14 mouse cellular contexts compared by ENCODE assay signal in the genomic region with DNA sequence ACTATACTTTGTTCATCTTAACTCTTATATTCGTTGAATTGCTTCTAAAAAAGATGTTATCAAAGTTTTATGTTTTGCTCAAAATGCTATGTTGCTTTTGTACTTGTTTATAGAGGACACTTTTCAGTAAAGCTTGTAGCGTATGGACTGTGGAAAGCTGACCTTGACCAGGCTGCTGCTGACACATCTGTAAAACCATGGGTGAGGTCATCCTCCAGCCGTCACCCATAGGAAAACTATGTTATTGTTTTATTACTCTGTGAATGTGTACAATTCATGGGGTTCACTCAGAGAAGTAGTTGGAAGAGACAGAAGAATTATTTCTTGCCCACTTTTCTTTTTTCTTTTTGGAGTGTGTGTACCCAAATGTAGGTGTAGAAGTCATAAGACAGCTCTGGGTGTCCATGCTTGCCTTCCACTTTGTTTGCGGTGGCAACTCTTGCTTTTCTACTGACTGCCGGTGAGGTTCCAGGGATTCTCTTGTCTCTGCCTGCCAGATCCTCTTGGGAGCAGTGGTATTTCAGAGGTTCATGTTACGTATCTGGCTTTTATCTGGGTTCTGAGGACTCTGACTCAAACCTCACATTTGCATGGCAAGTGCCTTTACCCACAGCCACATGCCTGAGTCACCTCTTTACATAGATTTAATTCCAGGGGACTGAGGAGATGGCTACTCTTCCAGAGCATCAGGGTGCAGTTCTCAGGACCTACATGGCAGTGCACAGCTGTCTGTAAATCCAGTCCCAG. TPM values are rescaled to one million over a fixed set of nuclear protein-coding genes. Genes with fewer than 3 reads are reported as not detected.
DNase-seq lines count a peak whose midpoint lies in the region; ATAC-seq and TF ChIP-seq lines count a peak whose summit lies in the region.
"Had no signal": no experiment of that assay in that cellular context is flagged by ENCODE, and none has a peak within 500 bp of the region (broad histone marks: within the 10 kb centered on the region; RNA-seq: fewer than 3 reads in every experiment).

No protein-coding gene starts in this region.

- peak; percentile 98 for ATAC-seq in Patski
- ATAC-seq in intestine, embryonic 15.5 days: peak; percentile 80
- no peak for ATAC-seq in midbrain, postnatal 0 days (ENCODE audit: low FRiP score)

- H3K4me2 ChIP-seq in intestine, embryonic 15.5 days (replicated peaks): no peak overlapping the region
- no peak overlapping the region for H3K4me2 ChIP-seq in midbrain, postnatal 0 days (ENCODE audit: low read depth, low read length, poor library complexity, severe bottlenecking)
- H3K4me2 ChIP-seq: hindbrain, embryonic 15.5 days had no signal

- H3K36me3 ChIP-seq in intestine, embryonic 15.5 days: no peaks in the 10 kb centered on the region
- H3K36me3 ChIP-seq in midbrain, postnatal 0 days (ENCODE audit: insufficient read depth, low read length): 0 out of 2 replicates have a peak, but pooled peaks cover 3% of the 10 kb centered on the region
- H3K36me3 ChIP-seq: hindbrain, embryonic 15.5 days had no signal

- H3K4me1 ChIP-seq in intestine, embryonic 15.5 days (replicated peaks): peaks cover 15% of the 10 kb centered on the region
- 0 out of 2 replicates have a peak, but pooled peaks cover 2% of the 10 kb centered on the region for H3K4me1 ChIP-seq in midbrain, postnatal 0 days (ENCODE audit: insufficient read depth, low read length)

- POLR2A ChIA-PET in Patski (lab: Charles Lee): interaction anchor here (0.9 kb wide), 1 partner anchor 1544 kb away, joined by 3 read pairs; no protein-coding TSS in a partner anchor

- TF ChIP-seq CTCF in Patski (IDR thresholded peaks at IDR 0.05): no peak
- TF ChIP-seq CTCF in midbrain, postnatal 0 days (IDR thresholded peaks at IDR 0.05): no peak

- H3K27me3 ChIP-seq in Patski: no peaks in the 10 kb centered on the region
- no peaks in the 10 kb centered on the region for H3K27me3 ChIP-seq in intestine, embryonic 15.5 days (replicated peaks)
- no peaks in the 10 kb centered on the region for H3K27me3 ChIP-seq in midbrain, postnatal 0 days (ENCODE audit: insufficient read depth, low read length)
- H3K27me3 ChIP-seq: hindbrain, embryonic 15.5 days had no signal

- H3K27ac ChIP-seq in intestine, embryonic 15.5 days: peak overlapping the region; percentile 49; the same call in 1 of the 2 replicates
- no peak overlapping the region for H3K27ac ChIP-seq in midbrain, postnatal 0 days (ENCODE audit: low read depth, low read length)
- H3K27ac ChIP-seq: hindbrain, embryonic 15.5 days; limb, embryonic 10.5 days; macrophage had no signal

- CTCF ChIA-PET in Patski (lab: Charles Lee): no interaction called here

- peak; percentile 10 for DNase-seq in embryo, embryonic 10.5 days (ENCODE audit: low spot score)
- no peak for DNase-seq in embryo, embryonic 9.5 days (ENCODE audit: extremely low spot score)
- peak; percentile 75 for DNase-seq in 3134 (ENCODE audit: extremely low read depth, insufficient read length, low spot score)
- DNase-seq in Patski (ENCODE audit: low read depth, low spot score): peak; percentile 61
- no peak for DNase-seq in cerebellum, postnatal 14 days
- no peak for DNase-seq in midbrain, postnatal 0 days (ENCODE audit: low spot score)
- no peak for DNase-seq in spleen, adult 18-20 months
- DNase-seq: adrenal gland, postnatal 25 days; kidney, postnatal 36 days; thymus, adult 2 months had no signal

- no peaks in the 10 kb centered on the region for H3K9me3 ChIP-seq in intestine, embryonic 15.5 days
- H3K9me3 ChIP-seq in midbrain, postnatal 0 days (ENCODE audit: low read length): no peaks in the 10 kb centered on the region
- H3K9me3 ChIP-seq: hindbrain, embryonic 15.5 days; limb, embryonic 10.5 days had no signal

- H3K4me3 ChIP-seq in intestine, embryonic 15.5 days (replicated peaks): no peak overlapping the region
- no peak overlapping the region for H3K4me3 ChIP-seq in midbrain, postnatal 0 days (ENCODE audit: low read depth, low read length)
- H3K4me3 ChIP-seq: hindbrain, embryonic 15.5 days; limb, embryonic 10.5 days had no signal

- no peak overlapping the region for H3K9ac ChIP-seq in intestine, embryonic 15.5 days
- no peak overlapping the region for H3K9ac ChIP-seq in midbrain, postnatal 0 days (replicated peaks; ENCODE audit: low read length, poor library complexity, severe bottlenecking)
- H3K9ac ChIP-seq: hindbrain, embryonic 15.5 days had no signal

- in situ Hi-C loops in Patski (cut with MboI; ENCODE audit: low pct_unique_long_range_greater_than_20kb): no loop called here

- WGBS in intestine, embryonic 15.5 days: 41% methylated on average over 6 of the region's 6 CpGs
- WGBS in midbrain, postnatal 0 days: 72% methylated on average over 6 of the region's 6 CpGs

RNA-seq across cellular contexts. Expression of gene Ppp1r12a, which starts 11.0 kb away (rescaled TPM):
- 68.9 TPM for polyA plus RNA-seq in Patski (2021)
- 98.1 and 105 TPM in 2 replicates for polyA plus RNA-seq in intestine, embryonic 15.5 days (2015; fragmentation: Nextera tagmentation; extraction: Ambion mirVana)
- total RNA-seq in midbrain, postnatal 0 days (2014; rRNA removed): 71.7 and 83.9 TPM in 2 replicates
- polyA plus RNA-seq in midbrain, postnatal 0 days (2015; fragmentation: Nextera tagmentation; extraction: Ambion mirVana): 52.0 and 54.3 TPM in 2 replicates

Comparison
In these comparisons a context has a peak if more than half of its experiments do, and no peak if none do; other contexts are left out.
1. DNase-seq: peak in embryo, embryonic 10.5 days (single experiment), 3134 (single experiment) and Patski (single experiment); none in embryo, embryonic 9.5 days (single experiment), cerebellum, postnatal 14 days (0 of 2), midbrain, postnatal 0 days (single experiment) and spleen, adult 18-20 months (0 of 2).